ENCODE assay signal across 31 mouse cellular contexts in genomic region chr8:123929026-123929425, GRCm38 (mm10). TPM values are rescaled to one million over a fixed set of nuclear protein-coding genes. Genes with fewer than 3 reads are reported as not detected.
"Had no signal": no experiment of that assay in that cellular context is flagged by ENCODE, and none has a peak within 500 bp of the region (broad histone marks: within the 10 kb centered on the region; RNA-seq: fewer than 3 reads in every experiment).

No protein-coding gene starts in this region.

- H3K4me1 ChIP-seq: limb, embryonic 10.5 days; limb, embryonic 12.5 days; limb, embryonic 13.5 days; limb, embryonic 15.5 days; liver, embryonic 12.5 days; liver, embryonic 13.5 days; liver, embryonic 15.5 days; lung, embryonic 15.5 days; midbrain, embryonic 10.5 days; midbrain, embryonic 12.5 days; midbrain, embryonic 13.5 days; midbrain, embryonic 15.5 days had no signal

- H3K4me2 ChIP-seq: limb, embryonic 12.5 days; limb, embryonic 13.5 days; limb, embryonic 15.5 days; liver, embryonic 11.5 days; liver, embryonic 12.5 days; liver, embryonic 13.5 days; liver, embryonic 15.5 days; lung, embryonic 14.5 days; lung, embryonic 15.5 days; midbrain, embryonic 11.5 days; midbrain, embryonic 12.5 days; midbrain, embryonic 13.5 days; midbrain, embryonic 15.5 days had no signal

- H3K4me3 ChIP-seq: limb, embryonic 10.5 days; limb, embryonic 12.5 days; limb, embryonic 13.5 days; limb, embryonic 15.5 days; liver, embryonic 12.5 days; liver, embryonic 13.5 days; liver, embryonic 15.5 days; lung, embryonic 15.5 days; megakaryocyte, embryonic 14.5 days; midbrain, embryonic 10.5 days; midbrain, embryonic 12.5 days; midbrain, embryonic 13.5 days; midbrain, embryonic 15.5 days; myocyte had no signal

- H3K27ac ChIP-seq: limb, embryonic 10.5 days; limb, embryonic 12.5 days; limb, embryonic 13.5 days; limb, embryonic 15.5 days; liver, embryonic 12.5 days; liver, embryonic 13.5 days; liver, embryonic 14.5 days; liver, embryonic 15.5 days; lung, embryonic 15.5 days; macrophage; midbrain, embryonic 10.5 days; midbrain, embryonic 12.5 days; midbrain, embryonic 13.5 days; midbrain, embryonic 15.5 days had no signal

- H3K9ac ChIP-seq: limb, embryonic 12.5 days; limb, embryonic 13.5 days; limb, embryonic 15.5 days; liver, embryonic 12.5 days; liver, embryonic 13.5 days; liver, embryonic 14.5 days; liver, embryonic 15.5 days; liver, postnatal 0 days; lung, embryonic 14.5 days; lung, embryonic 15.5 days; midbrain, embryonic 12.5 days; midbrain, embryonic 13.5 days; midbrain, embryonic 15.5 days had no signal

- H3K27me3 ChIP-seq: limb, embryonic 12.5 days; limb, embryonic 13.5 days; limb, embryonic 15.5 days; liver, embryonic 12.5 days; liver, embryonic 13.5 days; liver, embryonic 15.5 days; lung, embryonic 15.5 days; megakaryocyte, embryonic 14.5 days; midbrain, embryonic 12.5 days; midbrain, embryonic 13.5 days; midbrain, embryonic 15.5 days had no signal

- DNase-seq: left cerebral cortex, postnatal 4 days; liver; liver, embryonic 13.5 days; liver, postnatal 0 days; lung, adult 18-20 months; lung, adult 2 months; lung, embryonic 14.5 days; lung, postnatal 10 days; lung, postnatal 14 days; lung, postnatal 36 days; lung, postnatal 4 days; midbrain, embryonic 14.5 days had no signal

- ATAC-seq: liver, embryonic 12.5 days; liver, postnatal 0 days; lung, postnatal 0 days; midbrain, embryonic 13.5 days; midbrain, embryonic 15.5 days; midbrain, embryonic 16.5 days had no signal

- H3K9me3 ChIP-seq: limb, embryonic 10.5 days; limb, embryonic 12.5 days; limb, embryonic 13.5 days; limb, embryonic 15.5 days; liver, embryonic 12.5 days; liver, embryonic 13.5 days; liver, embryonic 15.5 days; lung, embryonic 15.5 days; megakaryocyte, embryonic 14.5 days; midbrain, embryonic 10.5 days; midbrain, embryonic 12.5 days; midbrain, embryonic 13.5 days; midbrain, embryonic 15.5 days had no signal

RNA-seq across cellular contexts. Expression of gene Acta1, which starts 34.5 kb away (rescaled TPM):
- polyA plus RNA-seq: macrophage; midbrain, embryonic 11.5 days had no signal
